23 mouse cellular contexts compared by ENCODE assay signal in genomic region chr1:51766271-51766670, GRCm38 (mm10).
"Had no signal": no experiment of that assay in that cellular context is flagged by ENCODE, and none has a peak within 500 bp of the region (broad histone marks: within the 10 kb centered on the region; RNA-seq: fewer than 3 reads in every experiment).

No protein-coding gene starts in this region.

- H3K4me2 ChIP-seq: heart, embryonic 13.5 days; heart, embryonic 15.5 days; hindbrain, embryonic 13.5 days; hindbrain, embryonic 15.5 days; kidney, embryonic 15.5 days; limb, embryonic 13.5 days; limb, embryonic 15.5 days; liver, embryonic 12.5 days had no signal

- H3K9ac ChIP-seq: forebrain, postnatal 0 days; heart, embryonic 13.5 days; heart, embryonic 15.5 days; hindbrain, embryonic 13.5 days; hindbrain, embryonic 15.5 days; kidney, embryonic 15.5 days; limb, embryonic 13.5 days; limb, embryonic 15.5 days; liver, embryonic 12.5 days; liver, embryonic 14.5 days had no signal

- DNase-seq: forebrain, postnatal 0 days; gastrocnemius, postnatal 14 days; gastrocnemius, postnatal 36 days; heart, adult 18-20 months; heart, postnatal 14 days; heart, postnatal 36 days; kidney, adult 11 months; kidney, adult 2 months; layer of hippocampus, adult 9-11 months; layer of hippocampus, postnatal 36 days; left cerebral cortex, postnatal 4 days had no signal

- H3K4me1 ChIP-seq: hindbrain, embryonic 13.5 days; hindbrain, embryonic 15.5 days; kidney, embryonic 15.5 days; limb, embryonic 13.5 days; limb, embryonic 15.5 days; liver, embryonic 12.5 days had no signal

- H3K27ac ChIP-seq: heart, embryonic 10.5 days; heart, embryonic 13.5 days; heart, embryonic 15.5 days; hindbrain, embryonic 13.5 days; hindbrain, embryonic 15.5 days; hindbrain, postnatal 0 days; kidney, embryonic 15.5 days; limb, embryonic 13.5 days; limb, embryonic 15.5 days; liver, embryonic 12.5 days; liver, embryonic 14.5 days had no signal

- H3K4me3 ChIP-seq: heart, embryonic 10.5 days; heart, embryonic 13.5 days; heart, embryonic 15.5 days; hindbrain, embryonic 13.5 days; hindbrain, embryonic 15.5 days; kidney, embryonic 15.5 days; limb, embryonic 13.5 days; limb, embryonic 15.5 days; liver, embryonic 12.5 days had no signal

- H3K36me3 ChIP-seq: heart, embryonic 15.5 days had no signal

- H3K27me3 ChIP-seq: heart, embryonic 13.5 days; heart, embryonic 15.5 days; hindbrain, embryonic 13.5 days; hindbrain, embryonic 15.5 days; kidney, embryonic 15.5 days; limb, embryonic 13.5 days; limb, embryonic 15.5 days; liver, embryonic 12.5 days had no signal

- H3K9me3 ChIP-seq: heart, embryonic 10.5 days; heart, embryonic 13.5 days; heart, embryonic 15.5 days; hindbrain, embryonic 13.5 days; hindbrain, embryonic 15.5 days; kidney, embryonic 15.5 days; limb, embryonic 13.5 days; limb, embryonic 15.5 days; liver, embryonic 12.5 days had no signal

- ATAC-seq: forebrain, postnatal 0 days; hindbrain, postnatal 0 days; intestine, embryonic 16.5 days; liver, embryonic 12.5 days had no signal
